Mouse (Mus musculus) left cerebral cortex, adult 18-20 months (tissue): ENCODE data around the gene Ift81. TPM values are rescaled to one million over a fixed set of nuclear protein-coding genes. Genes with fewer than 3 reads are reported as not detected.
"Not testable (repeated sequence)": the region's sequence is repeated elsewhere in the genome, so short reads cannot be mapped to it uniquely, and the experiment has no call there.

ENCODE experiments used
- DNase-seq, 2 experiments: peaks; one replicate each; pipeline ENCODE4 v3.0.0; 2021 to 2022; ENCODE audit warnings: low spot score in 2 of 2, mixed read lengths in 1 of 2
- long read RNA-seq, 2 experiments: library from polyadenylated mRNA; stranded (forward); transcript quantifications; one replicate each; pipeline ENCODE4 v2.0.0; 2021
- total RNA-seq, 2 experiments: library from RNA; stranded (reverse); gene quantifications; 2 replicates each; pipeline ENCODE4 v1.2.3; 2021

Gene Ift81
- total RNA-seq, result 10 to 100 TPM; 50.6 to 53.3 TPM
- long read RNA-seq, experiment 1, transcript Ift81-201 (19 exons, 2,950 nt), result major isoform, 28 of 40 reads
- long read RNA-seq, experiment 1, partial matches to known transcripts, result 5 of 40 reads
- long read RNA-seq, experiment 1, other reads (novel, unspliced or antisense), result 6 of 40 reads
- long read RNA-seq, experiment 2, transcript Ift81-201 (19 exons, 2,950 nt), result major isoform, 16 of 26 reads
- long read RNA-seq, experiment 2, partial matches to known transcripts, result 0 of 26 reads
- long read RNA-seq, experiment 2, other reads (novel, unspliced or antisense), result 10 of 26 reads

- peak; percentile 95 to 98 for DNase-seq
These were observed at the start of gene Ift81 for GRCm38 (mm10) chr5:122613908-122614732. Ift81 (minus strand) TSS chr5:122614518.

GRCm38 (mm10) chr5:122662501-122662900, 48.2 kb upstream of the Ift81 start:
- DNase-seq, result no peak

- no peak for DNase-seq
These were observed 42.5 kb upstream of the Ift81 start for GRCm38 (mm10) chr5:122656808-122657207.

- peak in 1 of 2 experiments; percentile 48 for DNase-seq
These were observed 39.9 kb upstream of the Ift81 start for GRCm38 (mm10) chr5:122654268-122654573.

- DNase-seq, result peak; percentile 53 to 71
These were observed 39.3 kb upstream of the Ift81 start for GRCm38 (mm10) chr5:122653446-122654267.

GRCm38 (mm10) chr5:122653112-122653445, 38.8 kb upstream of the Ift81 start:
- peak; percentile 42 to 53 for DNase-seq

- no peak for DNase-seq
These were observed 38.2 kb upstream of the Ift81 start for GRCm38 (mm10) chr5:122652506-122652905.

- no peak for DNase-seq
These were observed 35.8 kb upstream of the Ift81 start for GRCm38 (mm10) chr5:122650100-122650499.

- DNase-seq, result peak; percentile 56 to 72
These were observed 34.9 kb upstream of the Ift81 start for GRCm38 (mm10) chr5:122649264-122649663.

GRCm38 (mm10) chr5:122647952-122648374, 33.6 kb upstream of the Ift81 start:
- DNase-seq, result not testable (repeated sequence)

GRCm38 (mm10) chr5:122647256-122647924, 33.1 kb upstream of the Ift81 start:
- no peak for DNase-seq

GRCm38 (mm10) chr5:122646050-122646449, 31.7 kb upstream of the Ift81 start:
- no peak for DNase-seq

- no peak for DNase-seq
These were observed 31.0 kb upstream of the Ift81 start for GRCm38 (mm10) chr5:122645290-122645689.

- DNase-seq, result no peak
These were observed 29.8 kb upstream of the Ift81 start for GRCm38 (mm10) chr5:122644111-122644607.

GRCm38 (mm10) chr5:122643701-122644100, 29.4 kb upstream of the Ift81 start, which contains the start of gene P2rx7:
P2rx7 (plus strand) TSS chr5:122643911.
- DNase-seq, result peak; percentile 59 to 65

GRCm38 (mm10) chr5:122639986-122640385, 25.7 kb upstream of the Ift81 start:
- no peak for DNase-seq

GRCm38 (mm10) chr5:122639517-122639916, 25.2 kb upstream of the Ift81 start:
- no peak for DNase-seq

- no peak for DNase-seq
These were observed 24.0 kb upstream of the Ift81 start for GRCm38 (mm10) chr5:122638296-122638695.

GRCm38 (mm10) chr5:122636958-122637357, 22.6 kb upstream of the Ift81 start:
- no peak for DNase-seq

GRCm38 (mm10) chr5:122636308-122636707, 22.0 kb upstream of the Ift81 start:
- peak in 1 of 2 experiments; percentile 35 for DNase-seq

- DNase-seq, result no peak
These were observed 20.9 kb upstream of the Ift81 start for GRCm38 (mm10) chr5:122635228-122635627.
